Mouse (Mus musculus): ENCODE measurements around the gene Edem3.
"Not testable (repeated sequence)": the region's sequence is repeated elsewhere in the genome, so short reads cannot be mapped to it uniquely, and the experiment has no call there.

Gene Edem3

GRCm38 (mm10) chr1:151810628-151811421, 55.7 kb downstream of the Edem3 start:
- DNase-seq (ENCODE audit: low spot score in 2 of 2) = no peak

- no peak for DNase-seq (ENCODE audit: low spot score in 2 of 2)
Observed at GRCm38 (mm10) chr1:151811456-151811855, 56.3 kb downstream of the Edem3 start.

GRCm38 (mm10) chr1:151812004-151812712, 57.0 kb downstream of the Edem3 start:
- no peak for DNase-seq (ENCODE audit: low spot score in 2 of 2)

DNA sequence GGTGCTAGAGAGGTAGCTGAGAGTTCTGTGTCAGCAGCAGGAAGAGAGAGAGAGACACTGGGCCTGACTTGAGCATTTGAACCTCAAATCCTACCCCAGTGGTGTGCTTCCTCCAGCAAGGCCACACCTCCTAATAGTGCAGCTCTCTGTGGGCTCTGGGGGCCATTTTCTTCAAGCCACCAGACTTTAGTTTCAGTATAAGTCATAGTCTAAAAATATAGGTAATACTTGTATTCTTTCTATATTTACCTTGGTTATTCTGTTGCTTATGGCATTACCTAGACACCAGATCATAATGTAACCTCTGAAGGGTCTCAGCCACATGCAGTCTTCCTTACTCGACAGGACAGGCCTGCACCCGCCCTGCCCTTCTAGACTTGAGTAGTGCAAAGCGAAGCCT, 60.9 kb downstream of the Edem3 start:
- DNase-seq (ENCODE audit: low spot score in 2 of 2) = no peak

DNA sequence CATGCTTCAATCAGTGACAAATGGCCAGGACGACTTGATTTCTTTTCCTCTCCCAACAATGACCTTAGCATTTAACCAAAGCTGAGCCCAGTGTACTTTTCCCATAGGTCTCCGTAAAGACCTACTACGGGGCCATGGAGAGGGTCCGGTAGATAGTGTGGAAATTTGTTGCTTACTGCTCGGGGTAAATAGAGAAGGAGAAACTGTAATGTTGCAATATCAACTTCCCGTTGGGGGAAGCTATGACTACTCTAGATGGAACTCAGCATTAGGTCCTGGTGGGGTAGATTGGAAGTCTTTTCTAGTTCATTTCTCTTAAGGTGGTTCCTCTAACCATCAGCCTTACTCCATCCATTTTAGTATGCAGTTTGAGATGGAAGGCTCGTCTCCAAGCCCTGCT, 64.0 kb downstream of the Edem3 start:
- no peak for DNase-seq (ENCODE audit: low spot score in 2 of 2)

- DNase-seq (ENCODE audit: low spot score in 2 of 2) = peak; percentile 65 to 87
Observed at GRCm38 (mm10) chr1:151820457-151820856, 65.3 kb downstream of the Edem3 start.

DNA sequence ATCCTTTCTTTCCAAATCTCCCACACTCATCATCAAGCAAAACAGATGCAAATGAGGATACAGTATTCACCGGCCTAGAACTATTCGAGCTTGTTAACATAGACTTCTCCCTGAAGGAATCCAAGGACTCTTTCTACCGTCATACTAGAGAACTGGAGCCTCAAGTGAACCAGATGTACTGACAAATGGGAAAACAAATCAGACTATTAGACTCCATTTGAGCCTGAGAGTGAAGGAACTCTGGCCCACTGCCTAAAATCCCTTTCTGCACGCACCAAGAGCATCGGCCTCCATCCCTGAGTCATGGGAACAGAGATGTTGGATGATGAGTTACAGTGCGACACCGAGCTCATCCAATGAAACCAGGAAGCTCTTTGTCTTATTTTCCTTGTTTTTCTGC, 69.9 kb downstream of the Edem3 start:
- peak; percentile 22 to 26 for DNase-seq (ENCODE audit: low spot score in 2 of 2)

GRCm38 (mm10) chr1:151831791-151832190, 76.6 kb downstream of the Edem3 start:
- DNase-seq (ENCODE audit: low spot score in 2 of 2) = no peak

DNA sequence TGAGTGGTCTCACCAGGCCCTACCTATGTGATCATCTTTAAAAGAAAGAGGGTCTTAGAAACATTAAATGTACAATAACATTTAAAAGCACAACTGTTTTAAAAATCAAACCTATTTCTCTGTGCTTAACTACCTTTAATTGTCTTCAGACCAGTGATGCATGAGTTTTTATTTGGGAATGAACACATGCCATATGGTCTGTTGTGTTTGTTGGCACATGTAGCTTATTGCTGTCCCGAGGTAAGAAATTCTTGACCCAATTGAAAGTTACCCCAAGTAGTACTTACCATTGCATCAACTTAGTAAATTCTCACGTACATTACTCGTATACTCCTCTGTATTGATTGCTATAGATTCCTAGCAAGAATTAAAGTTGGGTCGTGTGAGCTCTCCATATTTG, 80.1 kb downstream of the Edem3 start:
- DNase-seq (ENCODE audit: low spot score in 2 of 2) = no peak

DNA sequence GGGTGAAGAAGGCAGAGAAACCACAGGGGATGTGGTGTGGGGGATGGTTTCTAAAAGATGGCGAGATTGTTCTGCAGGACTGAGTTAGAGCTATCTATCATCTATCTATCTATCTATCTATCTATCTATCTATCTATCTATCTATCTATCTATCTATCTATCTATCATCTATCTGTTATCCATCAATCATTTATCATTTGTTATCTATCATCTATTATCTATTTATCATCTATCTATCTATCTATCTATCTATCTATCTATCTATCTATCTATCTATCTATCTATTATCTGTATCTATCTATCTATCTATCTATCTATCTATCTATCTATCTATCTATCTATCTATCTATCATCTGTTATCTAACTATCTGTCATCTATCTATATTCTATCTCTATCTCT, 85.2 kb downstream of the Edem3 start:
- not testable (repeated sequence) for DNase-seq (ENCODE audit: low spot score in 2 of 2)

DNA sequence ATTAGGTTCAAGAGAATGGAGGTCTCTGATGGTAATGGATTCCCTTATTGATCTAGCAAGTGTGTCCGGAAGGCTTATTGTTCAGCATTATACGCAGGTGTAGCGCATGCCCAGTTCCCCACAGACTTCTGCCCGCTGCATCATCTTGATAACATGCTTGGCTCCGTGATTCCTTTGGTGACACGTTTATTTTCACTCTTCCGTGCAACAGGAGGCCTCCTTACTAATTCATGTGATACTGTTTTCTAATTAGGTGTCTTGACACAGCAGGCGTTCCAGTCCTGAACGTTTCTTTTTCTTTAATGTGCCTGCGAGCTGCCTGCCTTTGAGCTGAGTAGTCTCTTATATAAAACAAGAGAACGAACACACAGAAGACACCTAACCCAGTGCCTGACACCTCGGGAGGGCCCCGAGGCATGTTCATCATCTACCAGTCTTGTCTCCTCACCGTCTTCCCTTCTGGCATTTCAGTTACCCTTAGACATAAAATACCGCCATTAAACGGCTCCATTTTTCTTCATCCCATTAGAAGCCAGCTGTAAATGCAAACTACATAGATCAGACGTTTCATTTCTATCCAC, 90.2 kb downstream of the Edem3 start:
- DNase-seq (ENCODE audit: low spot score in 2 of 2) = no peak

- DNase-seq (ENCODE audit: low spot score in 2 of 2) = no peak
Observed at GRCm38 (mm10) chr1:151845926-151846782, 91.0 kb downstream of the Edem3 start.

- no peak for DNase-seq (ENCODE audit: low spot score in 2 of 2)
Observed at GRCm38 (mm10) chr1:151848286-151848685, 93.1 kb downstream of the Edem3 start.

- DNase-seq (ENCODE audit: low spot score in 2 of 2) = no peak
Observed at GRCm38 (mm10) chr1:151849993-151850608, 94.9 kb downstream of the Edem3 start.

GRCm38 (mm10) chr1:151851051-151851848, 96.1 kb downstream of the Edem3 start:
- no peak for DNase-seq (ENCODE audit: low spot score in 2 of 2)

- no peak for DNase-seq (ENCODE audit: low spot score in 2 of 2)
Observed at GRCm38 (mm10) chr1:151851976-151852375, 96.8 kb downstream of the Edem3 start.

- no peak for DNase-seq (ENCODE audit: low spot score in 2 of 2)
Observed at GRCm38 (mm10) chr1:151855561-151855960, 100.4 kb downstream of the Edem3 start.

GRCm38 (mm10) chr1:151858474-151858873, 103.3 kb downstream of the Edem3 start:
- no peak for DNase-seq (ENCODE audit: low spot score in 2 of 2)

GRCm38 (mm10) chr1:151861334-151861995, 106.3 kb downstream of the Edem3 start:
- DNase-seq (ENCODE audit: low spot score in 2 of 2) = no peak

- DNase-seq (ENCODE audit: low spot score in 2 of 2) = no peak
Observed at GRCm38 (mm10) chr1:151862109-151862508, 106.9 kb downstream of the Edem3 start.
